14 mouse cellular contexts compared by ENCODE assay signal in the genomic region with DNA sequence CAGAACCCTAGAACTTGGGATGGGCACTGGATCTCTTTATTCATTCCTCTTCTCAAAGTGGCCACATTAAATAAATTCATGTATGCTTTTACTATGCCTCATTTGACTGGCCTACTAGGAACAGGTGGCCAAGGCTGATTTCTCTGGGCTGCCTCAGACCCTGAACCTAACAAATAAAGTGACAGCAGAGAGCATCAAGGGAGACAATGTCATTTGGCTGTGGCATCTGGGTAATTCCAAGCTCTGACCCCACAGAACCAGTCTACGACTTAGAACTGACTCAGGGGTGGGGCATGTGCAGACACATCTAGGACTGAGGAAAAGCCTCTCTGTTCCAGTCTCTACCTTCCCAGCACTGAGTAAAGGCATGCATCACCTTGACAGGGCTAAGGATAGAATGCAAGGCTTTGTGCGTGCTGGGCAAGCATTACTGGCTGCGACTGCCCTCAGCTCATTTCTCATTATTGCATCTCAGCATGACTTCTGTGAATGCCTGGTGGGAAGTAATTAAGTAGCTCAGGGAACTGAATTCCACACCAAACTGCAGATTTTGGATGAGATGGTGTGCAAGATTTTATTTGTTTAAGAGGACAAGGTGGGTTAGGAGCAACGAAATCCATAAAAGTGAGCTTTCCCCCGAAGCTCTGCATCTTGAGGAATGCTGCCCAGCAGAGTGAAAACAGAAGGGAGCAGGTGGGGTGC. TPM values are rescaled to one million over a fixed set of nuclear protein-coding genes. Genes with fewer than 3 reads are reported as not detected.
DNase-seq lines count a peak whose midpoint lies in the region; ATAC-seq lines count a peak whose summit lies in the region.
"Had no signal": no experiment of that assay in that cellular context is flagged by ENCODE, and none has a peak within 500 bp of the region (broad histone marks: within the 10 kb centered on the region; RNA-seq: fewer than 3 reads in every experiment).

No protein-coding gene starts in this region.

- no peaks in the 10 kb centered on the region for H3K9me3 ChIP-seq in midbrain, embryonic 11.5 days (ENCODE audit: control insufficient read depth, low read length)
- no peaks in the 10 kb centered on the region for H3K9me3 ChIP-seq in midbrain, embryonic 10.5 days (replicated peaks)
- no peaks in the 10 kb centered on the region for H3K9me3 ChIP-seq in hindbrain, embryonic 13.5 days
- H3K9me3 ChIP-seq in stomach, embryonic 16.5 days (replicated peaks; ENCODE audit: control insufficient read depth, low read length) = no peaks in the 10 kb centered on the region
- H3K9me3 ChIP-seq: embryonic facial prominence, embryonic 15.5 days; liver, embryonic 12.5 days had no signal

- no peak for ATAC-seq in midbrain, embryonic 11.5 days (ENCODE audit: low FRiP score)
- ATAC-seq in hindbrain, embryonic 13.5 days (ENCODE audit: low FRiP score) = peak; percentile 80
- ATAC-seq in stomach, embryonic 16.5 days (ENCODE audit: insufficient read depth, low FRiP score) = peak; percentile 40; the same call in 1 of the 2 replicates
- no peak for ATAC-seq in megakaryocyte, adult 5-6 weeks (ENCODE audit: poor library complexity, severe bottlenecking)
- ATAC-seq: liver, embryonic 12.5 days had no signal

- no peaks in the 10 kb centered on the region for H3K4me1 ChIP-seq in midbrain, embryonic 11.5 days (ENCODE audit: control insufficient read depth, insufficient read depth, low read length)
- peaks cover 8% of the 10 kb centered on the region for H3K4me1 ChIP-seq in midbrain, embryonic 10.5 days
- peaks cover 15% of the 10 kb centered on the region for H3K4me1 ChIP-seq in hindbrain, embryonic 13.5 days (replicated peaks)
- H3K4me1 ChIP-seq in stomach, embryonic 16.5 days (ENCODE audit: control insufficient read depth, insufficient read depth, low read length) = no peaks in the 10 kb centered on the region
- H3K4me1 ChIP-seq: embryonic facial prominence, embryonic 15.5 days had no signal

- no peak overlapping the region for H3K4me3 ChIP-seq in midbrain, embryonic 11.5 days (ENCODE audit: low read depth, low read length)
- no peak overlapping the region for H3K4me3 ChIP-seq in midbrain, embryonic 10.5 days
- H3K4me3 ChIP-seq in hindbrain, embryonic 13.5 days = no peak overlapping the region
- no peak overlapping the region for H3K4me3 ChIP-seq in stomach, embryonic 16.5 days (replicated peaks; ENCODE audit: low read length)
- H3K4me3 ChIP-seq: embryonic facial prominence, embryonic 15.5 days; liver, embryonic 12.5 days had no signal

- no peak overlapping the region for H3K27ac ChIP-seq in midbrain, embryonic 11.5 days (ENCODE audit: low read depth, low read length)
- H3K27ac ChIP-seq in midbrain, embryonic 10.5 days (replicated peaks) = no peak overlapping the region
- peak overlapping the region; percentile 73 for H3K27ac ChIP-seq in hindbrain, embryonic 13.5 days
- H3K27ac ChIP-seq in stomach, embryonic 16.5 days (ENCODE audit: low read length) = peak overlapping the region; percentile 42
- H3K27ac ChIP-seq: embryonic facial prominence, embryonic 15.5 days; liver, embryonic 12.5 days had no signal

- peak; percentile 68 for DNase-seq in midbrain, embryonic 11.5 days (ENCODE audit: low spot score, missing footprints)
- no peak for DNase-seq in midbrain, embryonic 10.5 days (ENCODE audit: low spot score)
- peak; percentile 70 to 73 for DNase-seq in cerebellum, adult 18-20 months
- DNase-seq in left cerebral cortex, adult 11 months (ENCODE audit: low spot score) = no peak
- no peak for DNase-seq in thymus, postnatal 0 days (ENCODE audit: low spot score)
- DNase-seq: heart, adult 18-20 months; kidney, adult 11 months; lung, postnatal 14 days; right cerebral cortex, postnatal 25 days had no signal

- no peaks in the 10 kb centered on the region; the same call in 1 of the 2 replicates for H3K27me3 ChIP-seq in midbrain, embryonic 11.5 days (ENCODE audit: control insufficient read depth, insufficient read depth, low read length)
- H3K27me3 ChIP-seq in midbrain, embryonic 10.5 days (ENCODE audit: low read depth, poor library complexity, severe bottlenecking) = no peaks in the 10 kb centered on the region
- no peaks in the 10 kb centered on the region for H3K27me3 ChIP-seq in hindbrain, embryonic 13.5 days
- no peaks in the 10 kb centered on the region for H3K27me3 ChIP-seq in stomach, embryonic 16.5 days (ENCODE audit: control insufficient read depth, insufficient read depth, low read length)
- H3K27me3 ChIP-seq: embryonic facial prominence, embryonic 15.5 days; liver, embryonic 12.5 days had no signal

- 18% methylated on average over 5 of the region's 5 CpGs for WGBS in midbrain, embryonic 11.5 days
- WGBS in midbrain, embryonic 10.5 days = 17% methylated on average over 5 of the region's 5 CpGs
- WGBS in hindbrain, embryonic 13.5 days = 13% methylated on average over 5 of the region's 5 CpGs
- 45% methylated on average over 5 of the region's 5 CpGs for WGBS in stomach, embryonic 16.5 days

- H3K9ac ChIP-seq in midbrain, embryonic 11.5 days (ENCODE audit: low read length) = no peak overlapping the region
- H3K9ac ChIP-seq in hindbrain, embryonic 13.5 days = no peak overlapping the region
- no peak overlapping the region for H3K9ac ChIP-seq in stomach, embryonic 16.5 days (ENCODE audit: low read length)
- H3K9ac ChIP-seq: embryonic facial prominence, embryonic 15.5 days; liver, embryonic 12.5 days had no signal

- H3K36me3 ChIP-seq in midbrain, embryonic 11.5 days (ENCODE audit: control insufficient read depth, insufficient read depth, low read length) = no peaks in the 10 kb centered on the region
- H3K36me3 ChIP-seq in midbrain, embryonic 10.5 days = no peaks in the 10 kb centered on the region
- H3K36me3 ChIP-seq in hindbrain, embryonic 13.5 days = no peaks in the 10 kb centered on the region
- H3K36me3 ChIP-seq in stomach, embryonic 16.5 days (ENCODE audit: control insufficient read depth, insufficient read depth, low read length) = no peaks in the 10 kb centered on the region
- H3K36me3 ChIP-seq: embryonic facial prominence, embryonic 15.5 days; liver, embryonic 12.5 days had no signal

- no peak overlapping the region for H3K4me2 ChIP-seq in midbrain, embryonic 11.5 days
- H3K4me2 ChIP-seq in hindbrain, embryonic 13.5 days = no peak overlapping the region
- H3K4me2 ChIP-seq in stomach, embryonic 16.5 days (ENCODE audit: low read depth, low read length) = no peak overlapping the region
- H3K4me2 ChIP-seq: embryonic facial prominence, embryonic 15.5 days; liver, embryonic 12.5 days had no signal

RNA-seq across cellular contexts. Expression of a gene that starts 17.1 kb away (rescaled TPM):
- 7.7 and 8.8 TPM in 2 replicates for polyA plus RNA-seq in midbrain, embryonic 11.5 days (2014; fragmentation: Nextera tagmentation; extraction: Ambion mirVana)
- polyA plus RNA-seq in midbrain, embryonic 10.5 days (2016; fragmentation: Nextera tagmentation; extraction: Ambion mirVana) = 9.5 and 12.6 TPM in 2 replicates
- 4.2 and 4.3 TPM in 2 replicates for polyA plus RNA-seq in hindbrain, embryonic 13.5 days (2015; fragmentation: Nextera tagmentation; extraction: Ambion mirVana)
- 25.2 and 28.9 TPM in 2 replicates for polyA plus RNA-seq in stomach, embryonic 16.5 days (2015; fragmentation: Nextera tagmentation; extraction: Ambion mirVana)
- polyA plus RNA-seq in thymus, postnatal 0 days (2015; fragmentation: Nextera tagmentation; extraction: Ambion mirVana) = 10.8 and 11.3 TPM in 2 replicates
- total RNA-seq in megakaryocyte, adult 5-6 weeks (2015) = 5.0 and 5.1 TPM in 2 replicates
- 3.7 and 5.1 TPM in 2 replicates for total RNA-seq in megakaryocyte, adult 5-6 weeks (2017)

RNA-seq across cellular contexts. Expression of a gene that starts 54.5 kb away (rescaled TPM):
- polyA plus RNA-seq in midbrain, embryonic 11.5 days (2014; fragmentation: Nextera tagmentation; extraction: Ambion mirVana) = 19.5 and 21.4 TPM in 2 replicates
- 22.9 and 25.3 TPM in 2 replicates for polyA plus RNA-seq in midbrain, embryonic 10.5 days (2016; fragmentation: Nextera tagmentation; extraction: Ambion mirVana)
- 15.8 and 16.7 TPM in 2 replicates for polyA plus RNA-seq in hindbrain, embryonic 13.5 days (2015; fragmentation: Nextera tagmentation; extraction: Ambion mirVana)
- 55.2 and 61.7 TPM in 2 replicates for polyA plus RNA-seq in stomach, embryonic 16.5 days (2015; fragmentation: Nextera tagmentation; extraction: Ambion mirVana)
- polyA plus RNA-seq in thymus, postnatal 0 days (2015; fragmentation: Nextera tagmentation; extraction: Ambion mirVana) = 29.6 and 34.2 TPM in 2 replicates
- total RNA-seq in megakaryocyte, adult 5-6 weeks (2015) = 38.0 and 44.8 TPM in 2 replicates
- 63.4 and 67.7 TPM in 2 replicates for total RNA-seq in megakaryocyte, adult 5-6 weeks (2017)

Comparison
In these comparisons a context has a peak if more than half of its experiments do, and no peak if none do; other contexts are left out.
1. DNase-seq: peak in midbrain, embryonic 11.5 days (single experiment) and cerebellum, adult 18-20 months (2 of 2); none in midbrain, embryonic 10.5 days (single experiment), left cerebral cortex, adult 11 months (single experiment) and thymus, postnatal 0 days (single experiment).
2. ATAC-seq: peak in hindbrain, embryonic 13.5 days (single experiment) and stomach, embryonic 16.5 days (single experiment); none in midbrain, embryonic 11.5 days (single experiment) and megakaryocyte, adult 5-6 weeks (single experiment).
3. H3K27ac ChIP-seq: peak in hindbrain, embryonic 13.5 days (single experiment) and stomach, embryonic 16.5 days (single experiment); none in midbrain, embryonic 11.5 days (single experiment) and midbrain, embryonic 10.5 days (single experiment).